Mouse (Mus musculus): ENCODE measurements at regions not wholly inside any gene's neighbourhood (a gene's known extent, or its start where the extent isn't known, plus 50 kb on each side); places are given as distances from the start of the nearest gene placed in this dataset.
A peak's percentile ranks its signal among the peaks of the same experiment; 100 is the strongest.
"Not testable (repeated sequence)": the region's sequence is repeated elsewhere in the genome, so short reads cannot be mapped to it uniquely, and the experiment has no call there.

DNA sequence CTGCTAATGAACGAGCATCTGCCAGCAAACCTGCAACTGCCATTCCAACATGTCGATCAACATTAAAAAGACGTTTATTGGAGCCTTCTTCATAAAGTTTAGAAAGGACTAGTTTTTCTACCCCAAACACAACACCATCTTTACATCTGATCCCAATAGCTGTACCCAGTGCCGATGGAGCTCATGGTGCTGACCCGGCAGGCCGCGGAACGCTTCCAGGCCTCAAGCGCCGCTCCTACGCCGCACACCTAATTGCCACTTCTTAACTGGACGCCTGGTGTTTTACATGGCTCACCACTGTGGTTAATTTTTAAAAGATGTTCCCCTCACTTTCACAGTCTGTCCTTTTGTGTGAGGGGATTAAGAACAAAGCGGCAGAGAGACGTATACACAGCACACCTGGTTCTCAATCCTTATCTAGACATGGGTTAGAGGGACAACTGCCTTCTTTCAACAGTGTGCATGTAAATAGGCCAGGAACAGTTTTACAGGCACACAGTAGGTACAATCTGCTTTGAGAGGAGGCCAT lies 183.7 kb upstream of the Klf14 start:
- intact Hi-C loops (cut with DNase I); DNase-seq (ENCODE audit: low spot score in 2 of 2): not testable (repeated sequence)

DNA sequence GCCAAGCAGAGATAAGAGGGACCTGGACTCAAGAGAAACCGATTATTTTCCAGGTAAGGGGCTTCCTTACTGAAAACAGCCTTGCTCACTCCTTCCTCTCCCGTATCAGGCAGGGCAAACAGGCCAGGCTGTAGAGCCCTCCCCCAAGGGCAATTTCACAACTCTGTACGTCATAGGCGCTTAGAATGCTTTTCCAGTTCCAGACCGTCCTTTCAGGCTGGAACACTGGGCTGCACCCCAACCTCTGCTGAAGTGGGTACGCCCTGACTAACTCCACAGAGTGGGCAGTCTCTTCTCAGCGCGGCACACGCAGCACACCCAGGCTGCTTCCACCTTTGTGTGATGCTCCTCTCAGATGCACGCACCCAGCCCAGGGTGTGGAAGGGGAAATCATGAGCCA lies 186.8 kb upstream of the Klf14 start:
- no peak for DNase-seq (ENCODE audit: low spot score in 2 of 2)
- intact Hi-C loops (cut with DNase I), result no loop called here

DNA sequence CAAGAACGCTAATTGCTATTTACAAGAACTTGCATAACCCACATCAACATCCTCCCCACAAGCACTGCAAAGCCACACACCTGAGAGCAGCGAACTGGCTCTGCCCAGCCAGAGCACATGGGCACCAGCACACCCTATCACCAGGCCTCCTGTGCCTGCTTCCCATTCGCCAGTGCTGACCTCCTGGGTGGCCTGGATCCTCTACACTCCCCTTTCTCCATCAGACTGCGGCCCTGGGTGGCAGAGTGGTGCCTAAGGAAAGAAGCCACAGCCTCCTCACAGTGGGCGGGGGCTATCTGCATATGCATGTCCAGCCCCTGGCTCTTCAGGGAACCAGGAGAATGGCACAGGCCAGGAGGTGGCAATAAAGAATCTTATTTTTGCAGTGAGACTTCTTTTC lies 187.9 kb upstream of the Klf14 start:
- no peak for DNase-seq (ENCODE audit: low spot score in 2 of 2)
- intact Hi-C loops (cut with DNase I), result no loop called here

DNA sequence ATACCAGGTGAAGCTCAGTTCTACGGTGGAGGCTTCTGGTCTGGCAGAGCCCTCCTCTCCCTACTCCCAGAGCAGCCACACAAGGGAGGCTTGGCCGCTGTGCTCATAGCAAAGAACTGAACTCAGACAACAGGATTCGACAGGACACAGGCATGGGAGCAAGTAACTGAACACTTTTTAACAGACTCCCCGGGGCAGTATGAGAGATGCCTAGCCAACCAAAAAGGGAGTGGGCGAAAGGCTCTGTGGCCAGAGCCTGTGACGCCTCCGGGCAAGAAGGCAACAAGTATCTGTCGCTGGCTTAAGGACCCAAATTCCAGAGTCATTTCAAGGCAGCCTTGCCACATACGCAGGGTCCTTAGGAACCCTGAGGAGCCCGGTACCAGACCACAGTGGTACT lies 188.8 kb upstream of the Klf14 start:
- no peak for DNase-seq (ENCODE audit: low spot score in 2 of 2)
- intact Hi-C loops (cut with DNase I), result no loop called here

DNA sequence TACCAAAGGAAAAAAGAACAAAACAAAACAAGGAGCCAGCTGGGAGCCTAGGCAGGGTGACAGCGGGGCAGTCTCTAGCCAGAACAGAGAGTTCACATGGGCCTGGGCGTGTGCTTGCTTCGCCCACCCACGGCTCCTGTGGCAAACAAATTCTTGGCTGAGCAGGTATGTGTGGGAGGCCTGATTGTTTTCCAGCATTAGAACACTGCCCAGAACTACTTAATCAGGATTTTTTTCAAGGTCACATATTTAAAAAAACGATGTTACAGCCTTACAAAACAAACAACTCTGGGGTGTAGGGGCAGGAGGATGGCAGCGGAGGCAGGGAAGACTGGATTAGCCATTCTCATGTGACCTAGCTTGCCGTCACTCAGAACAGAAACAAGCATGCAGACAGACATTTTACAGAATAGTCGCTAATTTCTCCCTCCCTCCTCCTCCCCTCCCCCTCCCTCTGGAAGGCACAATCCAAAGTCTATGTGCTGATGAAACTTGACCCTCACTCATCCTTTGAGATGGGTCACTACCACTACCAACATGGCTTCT lies 189.5 kb upstream of the Klf14 start:
- no peak for DNase-seq (ENCODE audit: low spot score in 2 of 2)
- intact Hi-C loops (cut with DNase I), result no loop called here

DNA sequence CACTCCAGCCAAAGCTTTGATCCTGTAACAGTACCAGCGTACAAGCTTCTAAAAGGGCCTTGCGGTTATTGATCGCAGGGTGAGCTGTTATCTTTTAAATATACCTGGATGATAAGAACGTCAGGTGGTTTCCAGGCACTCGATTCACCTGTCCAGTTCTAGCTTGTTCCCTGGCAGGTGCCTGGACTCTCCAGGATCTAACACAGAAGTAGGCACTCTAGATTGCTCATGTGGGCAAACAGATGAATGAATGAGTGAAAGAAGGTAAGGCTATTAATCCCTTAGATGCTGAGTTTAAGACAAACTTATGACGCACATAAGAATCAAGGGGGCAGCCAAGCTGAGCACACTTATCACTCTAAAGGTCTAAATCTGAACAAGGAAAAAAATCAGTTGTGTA lies 190.3 kb upstream of the Klf14 start:
- intact Hi-C loops (cut with DNase I), result no loop called here
- DNase-seq (ENCODE audit: low spot score in 2 of 2), result no peak

DNA sequence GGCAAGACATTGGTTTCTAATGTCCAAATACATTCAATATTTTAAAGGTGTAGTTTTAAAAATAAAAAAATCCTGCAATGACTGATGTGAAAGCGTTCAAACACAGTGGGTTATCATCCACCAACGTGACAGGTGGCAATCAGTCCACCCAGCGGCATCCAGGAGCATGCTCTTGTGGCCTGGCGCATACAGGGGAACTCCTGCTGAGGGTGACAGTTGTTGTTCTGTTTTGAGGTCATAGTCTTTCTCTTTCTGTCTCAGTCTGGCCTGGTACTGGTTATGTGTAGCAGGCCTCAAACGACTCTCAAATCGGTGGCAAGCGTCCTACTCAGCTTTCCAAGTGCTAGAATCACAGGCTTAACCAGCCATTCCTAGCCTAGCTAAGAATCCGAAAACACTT lies 191.5 kb upstream of the Klf14 start:
- no peak for DNase-seq (ENCODE audit: low spot score in 2 of 2)

DNA sequence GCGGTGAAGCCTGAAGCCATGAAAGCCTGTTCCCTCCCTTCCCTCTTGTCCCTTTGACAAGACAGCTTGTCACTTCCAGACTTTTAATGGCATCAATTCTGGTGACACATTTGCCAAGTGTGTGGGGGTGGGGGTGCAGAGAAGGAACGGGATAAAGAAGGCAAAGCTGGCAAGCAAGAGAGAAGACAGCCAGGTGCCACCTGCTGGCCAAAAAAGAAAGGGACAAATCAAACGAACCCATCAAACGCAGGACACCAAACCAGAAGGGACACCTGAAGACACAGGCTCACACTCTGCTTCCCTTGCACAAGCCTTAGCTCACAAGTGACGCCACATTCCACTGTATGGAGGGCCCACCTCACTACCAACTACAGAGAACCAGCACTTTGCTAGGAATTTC lies 197.0 kb upstream of the Klf14 start:
- DNase-seq (ENCODE audit: low spot score in 2 of 2), result peak; percentile 68 to 74
- intact Hi-C loops (cut with DNase I), result loop anchor here (1.0 kb wide), 1 partner anchor 80 kb away; no protein-coding TSS in a partner anchor

More for the DNA sequence above, 191.5 kb upstream of the Klf14 start:
- intact Hi-C loops (cut with DNase I), result no loop called here

DNA sequence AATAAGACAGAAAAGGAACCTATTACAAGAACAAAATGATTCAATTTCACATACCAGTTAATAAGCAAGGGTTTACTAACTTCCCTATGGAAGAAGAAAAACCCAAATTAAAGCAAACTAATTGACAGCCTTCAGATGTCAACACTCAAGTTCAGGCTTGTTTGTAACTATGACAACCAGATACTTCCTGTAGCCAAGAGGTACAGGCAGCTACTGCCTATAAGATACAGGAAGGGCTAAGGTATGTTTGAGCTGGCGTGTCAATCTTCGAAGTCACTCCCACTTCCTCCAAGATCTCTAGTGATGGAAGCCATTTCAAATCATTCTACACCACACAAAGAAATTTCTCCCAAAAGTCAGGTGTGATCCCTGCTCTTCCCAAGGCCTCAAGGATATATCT lies 198.1 kb upstream of the Klf14 start:
- DNase-seq (ENCODE audit: low spot score in 2 of 2), result no peak
- intact Hi-C loops (cut with DNase I), result no loop called here

DNA sequence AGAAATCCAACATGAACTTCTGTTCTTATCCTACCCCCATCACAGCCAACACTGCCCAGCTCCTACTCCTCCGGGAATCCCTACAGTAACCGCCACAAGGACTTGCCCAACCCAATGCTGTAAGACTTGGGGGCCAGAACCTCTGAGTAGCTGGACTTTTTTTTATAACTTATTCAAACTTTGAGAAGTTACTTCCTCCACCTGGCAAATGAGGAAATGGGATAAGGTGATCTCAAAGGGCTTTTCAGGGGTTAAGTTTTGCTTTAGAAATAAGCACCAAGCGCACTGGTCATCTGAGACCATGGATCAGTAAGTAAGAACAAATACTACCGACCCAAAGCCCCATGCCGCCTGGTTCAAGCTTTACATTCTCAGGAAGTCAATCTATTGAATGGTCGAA lies 198.6 kb upstream of the Klf14 start:
- no peak for DNase-seq (ENCODE audit: low spot score in 2 of 2)
- intact Hi-C loops (cut with DNase I), result no loop called here

DNA sequence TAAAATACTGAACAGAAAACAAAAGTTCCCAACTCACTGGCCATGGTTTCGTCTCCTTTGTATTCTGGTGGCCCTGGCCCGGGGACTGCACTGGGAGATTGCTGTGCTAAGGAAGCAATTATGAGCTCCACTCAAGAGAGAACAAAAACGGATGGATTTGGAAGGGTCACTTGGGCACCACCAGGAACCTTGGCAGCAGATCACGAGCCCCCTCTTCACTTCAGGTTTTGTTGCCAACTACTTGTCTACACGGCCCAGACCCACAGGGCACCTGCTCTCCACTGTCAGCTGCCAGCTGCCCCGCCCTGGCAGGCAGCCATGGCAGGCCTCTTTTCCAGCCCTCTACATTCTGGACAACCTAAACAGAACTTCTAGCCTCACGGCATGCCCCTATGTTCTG lies 199.8 kb upstream of the Klf14 start:
- no peak for DNase-seq (ENCODE audit: low spot score in 2 of 2)
- intact Hi-C loops (cut with DNase I), result no loop called here

DNA sequence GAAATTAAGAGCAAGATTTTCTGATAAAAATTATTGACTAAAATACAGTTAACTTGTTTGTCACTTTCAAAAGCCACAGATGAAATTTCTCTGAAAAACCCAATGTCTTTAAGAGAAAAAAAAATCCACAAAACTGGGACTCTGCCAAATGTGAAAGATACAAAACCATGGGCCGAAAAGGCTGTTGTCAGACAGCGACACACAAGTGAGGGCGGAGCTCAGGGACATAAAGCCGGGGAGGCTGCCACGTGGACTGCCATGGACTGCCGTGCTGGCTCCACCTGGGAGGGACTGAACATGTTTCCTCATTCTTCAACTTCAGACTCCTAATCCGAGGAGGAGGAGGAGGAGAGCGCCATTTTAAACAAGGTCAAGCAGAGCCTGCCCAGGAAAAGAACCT lies 200.4 kb upstream of the Klf14 start:
- no peak for DNase-seq (ENCODE audit: low spot score in 2 of 2)
- intact Hi-C loops (cut with DNase I), result no loop called here

DNA sequence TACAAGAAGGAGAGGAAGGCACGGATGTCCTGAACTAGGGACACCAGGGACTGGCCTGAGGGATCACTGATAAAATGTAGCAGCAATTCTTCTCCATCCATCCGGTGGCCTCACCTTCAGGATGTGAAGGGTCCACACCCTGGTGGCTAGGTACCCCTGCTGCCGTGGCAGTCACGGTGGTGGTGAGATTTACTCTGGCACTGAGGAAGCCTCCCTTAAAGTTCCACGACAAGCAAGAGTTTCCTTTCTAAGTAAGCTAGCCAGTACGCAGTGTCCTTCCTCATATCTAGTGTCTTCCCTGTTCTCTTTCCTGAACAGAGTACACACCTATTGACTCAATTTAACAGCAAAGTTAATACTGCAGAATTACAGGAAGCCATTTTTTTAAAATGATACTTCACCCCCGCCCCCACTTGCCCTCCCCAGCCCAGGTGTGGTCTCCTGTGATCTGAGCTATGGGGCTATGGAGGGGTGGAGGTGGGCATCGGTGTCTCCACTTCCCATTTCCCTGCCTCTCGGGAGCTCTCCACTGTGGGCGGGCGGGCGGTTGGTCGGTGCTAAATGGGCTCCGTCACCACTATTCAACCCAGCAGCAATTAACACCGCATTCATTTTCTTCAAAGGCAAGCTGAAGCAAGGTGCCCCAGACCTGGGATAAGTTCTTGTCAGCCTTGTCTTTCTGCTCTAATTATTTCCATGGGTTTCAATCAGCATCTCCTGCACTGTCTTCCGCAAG lies 201.2 kb upstream of the Klf14 start:
- intact Hi-C loops (cut with DNase I), result no loop called here
- no peak for DNase-seq (ENCODE audit: low spot score in 2 of 2)

DNA sequence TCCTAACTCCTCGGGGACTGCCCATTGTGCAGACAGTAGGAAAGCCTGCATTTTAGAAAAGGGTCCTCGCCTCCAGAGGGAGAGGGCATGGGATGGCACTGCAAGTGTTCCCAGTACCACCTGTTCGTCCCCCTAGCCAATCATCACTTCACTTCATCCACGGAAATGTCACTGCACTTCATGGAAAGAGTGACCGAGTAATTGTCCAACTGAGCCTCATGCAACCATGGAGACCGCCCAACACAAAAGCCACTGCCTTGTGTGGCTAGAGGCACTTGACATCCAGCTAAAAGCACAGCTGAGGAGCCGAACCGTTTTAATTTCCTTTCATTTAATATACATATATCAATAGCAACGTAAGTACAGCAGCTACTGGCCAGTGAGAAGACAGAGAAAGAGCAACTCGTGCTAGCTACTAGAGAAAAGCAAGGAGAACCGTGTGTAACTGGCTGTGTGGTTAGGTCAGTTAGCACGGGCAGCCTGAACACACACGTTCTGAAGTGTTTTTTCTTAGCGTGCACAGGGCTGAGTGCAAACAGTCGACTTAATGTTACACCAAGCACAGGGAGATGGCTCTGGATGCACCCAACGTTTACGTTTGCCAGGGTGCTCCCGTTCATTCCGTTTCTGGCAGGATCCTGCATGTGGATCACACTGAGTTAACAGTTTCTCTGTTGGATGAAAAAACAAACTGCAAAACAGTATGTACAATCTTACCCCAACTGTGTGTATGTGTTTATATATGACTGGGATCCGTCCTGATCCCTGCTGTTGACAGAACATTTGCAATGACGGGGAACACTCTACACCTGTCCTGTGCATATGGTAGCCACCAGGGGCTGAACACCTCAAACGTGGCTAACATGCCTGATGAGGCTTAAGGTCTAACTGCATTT lies 202.8 kb upstream of the Klf14 start:
- no peak for DNase-seq (ENCODE audit: low spot score in 2 of 2)
- intact Hi-C loops (cut with DNase I), result no loop called here

DNA sequence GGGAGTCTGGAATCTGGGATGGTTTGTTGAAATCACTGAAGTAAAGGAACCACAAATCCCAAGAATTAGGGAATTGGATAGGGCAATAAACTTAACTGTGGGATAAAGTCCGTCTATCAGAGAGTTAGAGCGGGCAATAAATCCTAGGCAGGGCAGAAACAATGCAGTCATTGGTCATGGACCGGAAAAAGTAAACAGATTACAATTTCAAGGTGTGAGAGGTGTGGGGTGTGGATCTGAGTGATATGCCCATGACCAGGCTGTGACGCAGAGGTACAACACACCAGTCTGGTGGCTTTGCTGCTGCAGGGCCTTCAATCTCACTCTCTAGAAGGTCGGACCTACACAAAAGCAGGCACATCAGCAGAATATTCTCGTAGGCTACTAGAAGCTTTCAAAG lies 206.1 kb upstream of the Klf14 start:
- DNase-seq (ENCODE audit: low spot score in 2 of 2), result no peak
- intact Hi-C loops (cut with DNase I), result no loop called here

DNA sequence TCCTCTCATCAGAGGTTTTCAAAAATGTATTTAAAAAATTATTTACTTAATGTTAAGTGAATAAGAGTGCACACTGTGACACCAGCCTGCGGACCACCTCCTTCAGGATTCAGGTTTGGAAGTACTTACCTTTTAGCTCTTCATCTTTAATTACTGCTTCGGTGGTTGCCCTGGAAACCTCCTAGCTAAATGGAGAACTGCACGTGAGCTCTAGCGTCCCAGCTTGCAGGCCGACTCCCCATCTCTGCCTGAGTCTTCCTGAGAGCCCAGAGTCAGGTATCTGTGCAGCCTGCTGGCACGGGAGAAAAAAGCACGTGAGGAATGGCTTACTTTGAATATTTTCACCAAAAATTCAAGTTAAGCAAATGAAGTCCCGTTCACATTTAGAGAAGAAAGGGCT lies 207.5 kb upstream of the Klf14 start:
- intact Hi-C loops (cut with DNase I), result no loop called here
- peak in 1 of 2 experiments; percentile 43 for DNase-seq (ENCODE audit: low spot score in 2 of 2)

DNA sequence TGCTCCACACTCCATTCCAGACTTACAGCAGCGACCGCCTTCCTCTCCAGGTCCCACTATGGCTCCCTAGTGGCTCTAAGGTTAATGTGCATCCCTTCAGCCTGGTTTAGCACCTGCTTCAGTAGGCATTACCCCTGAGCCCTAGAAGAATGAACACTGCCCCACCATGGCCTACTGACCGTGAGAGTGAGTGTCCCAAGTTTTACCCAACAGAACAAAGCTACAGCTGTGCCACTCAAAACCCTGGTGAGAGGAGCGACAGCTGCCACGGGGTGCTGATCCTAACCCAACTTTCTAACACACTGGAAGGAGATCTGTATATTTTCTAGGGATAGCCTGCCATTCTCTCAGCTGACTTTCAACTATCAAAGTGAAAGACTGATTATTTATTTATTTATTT lies 208.9 kb upstream of the Klf14 start:
- intact Hi-C loops (cut with DNase I), result no loop called here
- DNase-seq (ENCODE audit: low spot score in 2 of 2), result no peak

DNA sequence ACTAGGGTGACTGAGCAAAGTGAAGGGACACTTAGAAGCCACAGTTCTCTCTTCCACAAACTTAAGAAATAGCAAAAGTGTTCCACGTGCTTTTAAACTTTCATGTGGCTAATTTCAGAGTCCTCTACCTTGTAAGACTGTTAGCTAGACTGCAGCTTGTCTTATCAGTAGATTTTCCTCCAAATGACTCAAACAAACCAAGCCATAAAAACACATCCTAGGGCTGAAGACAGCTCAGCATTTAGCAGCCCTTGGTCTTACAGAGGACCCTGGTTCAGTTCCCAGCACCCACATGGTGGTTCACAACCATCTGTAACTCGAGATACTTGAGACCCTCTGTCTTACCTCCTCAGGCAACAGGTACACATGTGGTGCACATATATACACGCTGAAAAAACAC lies 209.9 kb upstream of the Klf14 start:
- no peak for DNase-seq (ENCODE audit: low spot score in 2 of 2)
- intact Hi-C loops (cut with DNase I), result no loop called here

DNA sequence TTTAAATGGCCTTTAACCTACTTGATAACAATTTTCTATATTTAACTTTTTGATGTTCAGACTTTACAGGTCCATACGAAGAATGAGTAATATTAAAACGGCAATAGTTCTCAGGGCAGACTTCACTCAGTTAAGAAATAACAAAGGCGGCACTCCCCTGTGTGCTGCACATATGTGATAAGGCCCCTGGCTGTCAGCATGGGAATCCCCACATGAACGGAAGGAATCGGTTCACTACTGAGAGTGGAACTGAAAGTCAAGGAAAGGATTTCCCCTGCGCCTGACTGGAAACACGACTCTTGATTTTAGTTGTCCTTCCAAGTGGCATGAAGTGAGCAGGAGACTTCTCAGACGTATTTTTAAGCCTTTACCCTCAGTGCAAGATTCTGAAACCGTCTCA lies 210.5 kb upstream of the Klf14 start:
- no peak for DNase-seq (ENCODE audit: low spot score in 2 of 2)
- intact Hi-C loops (cut with DNase I), result no loop called here

DNA sequence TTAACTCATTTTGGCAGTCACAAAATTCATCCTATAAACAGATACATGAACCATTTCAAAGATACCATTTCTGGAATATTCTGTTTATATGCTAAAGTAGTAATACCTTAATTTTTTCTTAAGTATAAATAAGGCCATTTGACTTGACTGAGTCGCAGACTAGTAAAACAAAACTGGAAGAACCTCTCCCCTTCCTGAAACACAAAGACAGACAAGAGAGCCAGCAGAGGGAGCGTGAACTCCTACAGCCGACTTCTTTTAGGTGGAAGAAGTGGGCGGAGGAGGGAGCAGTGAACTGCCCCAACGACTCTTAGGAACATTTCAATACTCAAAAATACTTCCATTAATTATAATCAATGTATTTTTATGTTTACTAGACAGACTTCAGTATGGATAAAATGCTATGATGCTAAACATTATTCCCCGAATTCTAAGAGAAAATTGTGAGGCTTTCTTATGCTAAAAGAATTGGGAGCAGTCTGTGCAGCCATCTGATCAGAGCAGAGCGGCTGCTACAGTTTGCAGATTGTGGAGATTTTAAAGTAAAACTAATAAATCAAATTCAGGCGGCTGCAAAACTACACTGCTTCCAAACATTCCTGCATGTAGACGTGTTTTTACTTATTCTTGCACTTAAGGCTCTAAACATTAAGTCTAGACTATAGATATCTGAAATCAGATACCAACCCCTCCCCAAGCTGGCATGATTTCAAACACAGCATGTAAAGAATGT lies 211.2 kb upstream of the Klf14 start:
- intact Hi-C loops (cut with DNase I), result no loop called here
- DNase-seq (ENCODE audit: low spot score in 2 of 2), result no peak

Data from left cerebral cortex, postnatal 14 days (tissue).